Mouse (Mus musculus) heart, embryonic 12.5 days (tissue): ENCODE measurements around the gene Banp. TPM values are rescaled to one million over a fixed set of nuclear protein-coding genes. Genes with fewer than 3 reads are reported as not detected.

Source experiments
- ATAC-seq: fragments of 200-750 bp; cut with Nextera tagmentation; 2 replicates; pipeline ENCODE4 v1.8.0; 2017; ENCODE audit warnings: moderate TSS enrichment, moderate library complexity; ENCODE audit not compliant: insufficient number of reproducible peaks, low FRiP score
- H3K27ac ChIP-seq: fragments of 300-500 bp; sonication (generic); 2 replicates; pipeline ENCODE4 v1.5.1; 2016; ENCODE audit warnings: mild to moderate bottlenecking, moderate library complexity; ENCODE audit not compliant: poor library complexity, severe bottlenecking
- H3K27me3 ChIP-seq: fragments of 300-500 bp; sonication (generic); replicated peaks from 2 replicates; pipeline ENCODE4 v1.6.1; 2016; ENCODE audit warnings: mild to moderate bottlenecking, moderate library complexity
- H3K36me3 ChIP-seq: fragments of 300-500 bp; sonication (generic); 2 replicates; pipeline ENCODE4 v1.6.1; 2016; ENCODE audit warnings: mild to moderate bottlenecking, moderate library complexity
- H3K4me1 ChIP-seq: fragments of 300-500 bp; sonication (generic); replicated peaks from 2 replicates; pipeline ENCODE4 v1.6.1; 2016; ENCODE audit warnings: mild to moderate bottlenecking
- H3K4me2 ChIP-seq: fragments of 300-500 bp; sonication (generic); 2 replicates; pipeline ENCODE4 v1.6.1; 2016; ENCODE audit warnings: mild to moderate bottlenecking, moderate library complexity
- H3K4me3 ChIP-seq: fragments of 300-500 bp; sonication (generic); 2 replicates; pipeline ENCODE4 v1.5.1; 2016; ENCODE audit warnings: mild to moderate bottlenecking
- H3K9ac ChIP-seq: fragments of 300-500 bp; sonication (generic); 2 replicates; pipeline ENCODE4 v1.6.1; 2016; ENCODE audit warnings: mild to moderate bottlenecking, moderate library complexity
- H3K9me3 ChIP-seq: fragments of 300-500 bp; sonication (generic); replicated peaks from 2 replicates; pipeline ENCODE4 v1.6.1; 2016; ENCODE audit warnings: mild to moderate bottlenecking, moderate library complexity
- WGBS: fragments of 180-500 bp; shearing (Covaris S2); methylation state at CpG from one replicate; pipeline ENCODE4 v1.1.7; 2016; 5-methylcytosine and 5-hydroxymethylcytosine counted together
- polyA plus RNA-seq: library from polyadenylated mRNA; unstranded; fragments of >200 nt; fragmentation: Nextera tagmentation; extraction: Ambion mirVana; gene quantifications from 2 replicates; pipeline ENCODE4 v1.2.1, GENCODE M21; 2016

The Banp gene
- polyA plus RNA-seq, 1 experiment from 2014 or later: 31.8 TPM

GRCm38 (mm10) chr8:121938732-121939131 is 10.8 kb upstream of the Banp start:
- Histone ChIP-seq H3K9ac (no peak overlapping the region), H3K4me1 (peaks cover 15% of the 10 kb centered on the region), H3K9me3 (0 out of 2 replicates have a peak, but pooled peaks cover 6% of the 10 kb centered on the region), H3K4me2 (no peak overlapping the region), H3K4me3 (no peak overlapping the region), H3K36me3 (no peaks in the 10 kb centered on the region), H3K27me3 (peaks cover under 1% of the 10 kb centered on the region; the same call in 1 of the 2 replicates), H3K27ac (no peak overlapping the region)
- WGBS: 79% methylated on average over 7 of the region's 7 CpGs
- ATAC-seq: no peak

DNA sequence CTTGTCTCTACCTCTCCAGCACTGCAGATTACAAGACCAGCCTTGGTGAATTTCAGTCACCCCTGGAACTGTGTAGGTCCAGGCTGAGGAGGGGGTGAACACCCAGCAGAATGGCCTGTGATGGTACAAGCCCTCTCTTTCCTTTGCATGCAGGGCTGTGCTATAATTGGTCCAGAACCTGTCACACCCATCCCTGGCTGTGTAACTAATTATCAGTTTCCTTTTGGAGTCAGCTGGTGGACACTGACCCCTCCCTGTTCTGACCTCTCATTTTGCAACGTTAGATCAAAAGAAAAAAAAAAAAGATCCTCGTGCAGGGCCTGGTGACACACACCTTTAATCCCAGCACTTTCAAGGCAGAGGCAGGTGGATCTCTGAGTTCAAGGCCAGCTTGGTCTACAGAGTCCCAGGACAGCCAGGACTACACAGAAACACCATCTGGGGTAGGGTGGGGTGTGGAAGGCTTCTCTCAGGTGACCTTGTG is 6.5 kb upstream of the Banp start:
- no peak for ATAC-seq
- Histone ChIP-seq H3K4me1 (peaks cover 14% of the 10 kb centered on the region), H3K27ac (no peak overlapping the region), H3K4me2 (no peak overlapping the region), H3K27me3 (peaks cover 11% of the 10 kb centered on the region; the same call in 1 of the 2 replicates), H3K9me3 (0 out of 2 replicates have a peak, but pooled peaks cover 6% of the 10 kb centered on the region), H3K9ac (no peak overlapping the region), H3K36me3 (no peaks in the 10 kb centered on the region), H3K4me3 (no peak overlapping the region)
- 45% methylated on average over 2 of the region's 2 CpGs for WGBS

DNA sequence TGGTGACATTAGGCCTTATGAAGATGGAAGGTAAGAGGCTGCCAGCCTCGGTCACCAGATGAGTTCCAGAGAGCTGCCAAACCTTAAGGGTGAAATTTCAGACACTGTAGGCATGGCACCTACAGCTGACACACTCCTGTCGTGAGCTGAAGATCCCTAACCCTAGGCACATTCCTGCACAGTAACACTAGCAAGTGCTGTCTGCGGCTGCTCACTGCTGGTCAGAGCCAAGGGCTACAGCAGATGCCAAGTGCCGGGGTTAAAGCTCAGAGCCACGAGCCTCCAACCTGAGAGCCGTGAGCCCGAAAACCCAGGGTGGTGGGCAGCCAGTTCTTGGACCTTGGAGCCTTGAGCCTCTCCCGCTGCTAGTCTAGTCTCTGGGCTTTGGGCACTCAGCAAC is 5.8 kb upstream of the Banp start:
- 0 out of 2 replicates have a peak, but pooled peaks cover 2% of the 10 kb centered on the region for H3K9me3 ChIP-seq
- peaks cover 11% of the 10 kb centered on the region; the same call in 1 of the 2 replicates for H3K27me3 ChIP-seq
- H3K9ac ChIP-seq: no peak overlapping the region
- no peak overlapping the region for H3K4me3 ChIP-seq
- H3K4me2 ChIP-seq: no peak overlapping the region
- H3K27ac ChIP-seq: no peak overlapping the region
- no peaks in the 10 kb centered on the region for H3K36me3 ChIP-seq
- peaks cover 20% of the 10 kb centered on the region for H3K4me1 ChIP-seq
- WGBS: 74% methylated on average over 8 of the region's 8 CpGs
- no peak for ATAC-seq

DNA sequence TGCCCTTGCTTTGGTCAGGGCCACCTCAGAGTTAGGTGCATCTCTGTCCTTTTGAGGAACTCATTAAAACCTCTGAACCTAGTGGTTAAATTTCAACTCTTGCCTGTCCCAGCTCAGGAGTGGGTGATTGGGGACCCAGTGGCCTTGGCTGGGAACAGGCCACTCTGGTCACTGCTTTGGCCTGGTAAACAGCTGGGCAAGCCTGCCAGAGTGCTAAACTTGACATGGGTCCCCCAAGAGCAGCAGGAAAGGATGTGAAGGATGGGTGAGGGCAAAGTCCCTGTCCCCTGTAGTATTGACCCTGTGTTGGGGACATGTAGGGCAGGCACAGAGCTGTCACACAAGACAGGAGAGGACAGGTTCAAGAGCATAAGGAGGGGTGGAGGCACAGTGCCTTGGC is 4.7 kb upstream of the Banp start, which contains the start of gene Car5a:
TSS of gene Car5a (minus strand) at position 74 of the 400 bp plus-strand sequence.
- no peak for ATAC-seq
- H3K4me2 ChIP-seq: no peak within 1 kb of the TSS

DNA sequence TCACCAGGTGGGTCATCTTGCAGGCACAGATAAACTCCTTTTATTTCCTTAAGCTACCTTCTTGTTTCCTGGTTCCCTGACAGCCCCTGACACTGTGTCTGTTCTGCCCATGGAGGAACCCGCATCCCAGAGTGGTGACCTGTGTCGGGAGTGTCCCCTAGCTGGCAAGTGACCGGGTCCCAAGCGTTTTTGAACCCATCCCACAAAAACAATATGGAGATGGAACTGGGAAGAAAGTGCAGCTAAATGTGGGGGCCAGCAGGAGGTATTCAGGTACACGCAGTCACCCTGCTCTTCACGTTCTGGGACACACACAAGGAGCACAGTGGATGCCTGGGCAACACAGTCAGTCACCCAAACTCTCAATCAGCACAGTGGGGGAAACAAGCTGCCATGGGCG is 3.2 kb upstream of the Banp start:
- 85% methylated on average over 7 of the region's 7 CpGs for WGBS

More for the DNA sequence above, 4.7 kb upstream of the Banp start, which contains the start of gene Car5a:
- Histone ChIP-seq H3K4me1 (peaks cover 28% of the 10 kb centered on the region), H3K9me3 (no peaks in the 10 kb centered on the region), H3K27ac (no peak within 1 kb of the TSS), H3K4me3 (no peak within 1 kb of the TSS), H3K9ac (no peak within 1 kb of the TSS), H3K36me3 (no peaks in the 10 kb centered on the region), H3K27me3 (peaks cover 11% of the 10 kb centered on the region; the same call in 1 of the 2 replicates)

GRCm38 (mm10) chr8:121947047-121947752 is 2.4 kb upstream of the Banp start:
- H3K4me2 ChIP-seq: peak overlapping the region; percentile 78
- ATAC-seq: no peak
- peak overlapping the region; percentile 62 for H3K9ac ChIP-seq
- H3K4me1 ChIP-seq: peaks cover 35% of the 10 kb centered on the region
- H3K27ac ChIP-seq: peak overlapping the region; percentile 84
- 29% methylated on average over 19 of the region's 19 CpGs for WGBS
- no peaks in the 10 kb centered on the region for H3K36me3 ChIP-seq
- H3K27me3 ChIP-seq: 0 out of 2 replicates have a peak, but pooled peaks cover 11% of the 10 kb centered on the region
- H3K9me3 ChIP-seq: no peaks in the 10 kb centered on the region
- H3K4me3 ChIP-seq: peak overlapping the region; percentile 38

More for the DNA sequence above, 3.2 kb upstream of the Banp start:
- no peaks in the 10 kb centered on the region for H3K9me3 ChIP-seq
- H3K9ac ChIP-seq: no peak overlapping the region
- no peak for ATAC-seq
- H3K4me2 ChIP-seq: no peak overlapping the region
- H3K4me1 ChIP-seq: peaks cover 28% of the 10 kb centered on the region
- H3K4me3 ChIP-seq: no peak overlapping the region
- 0 out of 2 replicates have a peak, but pooled peaks cover 11% of the 10 kb centered on the region for H3K27me3 ChIP-seq
- H3K27ac ChIP-seq: no peak overlapping the region
- no peaks in the 10 kb centered on the region for H3K36me3 ChIP-seq

DNA sequence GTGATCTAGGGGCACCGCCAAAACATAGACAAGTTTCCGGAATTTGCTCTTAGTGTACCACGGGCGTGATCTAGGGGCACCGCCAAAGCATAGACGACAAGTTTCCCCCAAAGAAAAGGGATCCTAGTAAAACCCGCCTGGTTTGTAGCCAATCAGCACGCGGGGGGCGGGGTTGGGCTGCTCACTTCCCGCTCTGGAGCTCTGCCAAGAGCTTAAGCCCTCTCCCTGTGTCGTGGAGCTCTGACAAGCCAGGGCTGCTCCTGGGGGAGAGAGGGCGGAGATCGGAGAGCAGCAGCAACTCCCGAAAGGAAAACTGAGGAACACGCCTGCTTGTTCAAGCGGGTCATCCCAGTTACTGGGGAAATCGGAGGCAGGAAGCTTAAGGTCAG is 1.8 kb upstream of the Banp start:
- peak overlapping the region; percentile 84 for H3K27ac ChIP-seq
- H3K4me3 ChIP-seq: peak overlapping the region; percentile 38
- H3K9ac ChIP-seq: peak overlapping the region; percentile 71
- under 1% methylated on average over 18 of the region's 18 CpGs for WGBS
- no peaks in the 10 kb centered on the region for H3K36me3 ChIP-seq
- 0 out of 2 replicates have a peak, but pooled peaks cover 11% of the 10 kb centered on the region for H3K27me3 ChIP-seq
- peak overlapping the region; percentile 78 for H3K4me2 ChIP-seq
- H3K4me1 ChIP-seq: peaks cover 41% of the 10 kb centered on the region
- H3K9me3 ChIP-seq: no peaks in the 10 kb centered on the region
- peak; percentile 47 for ATAC-seq

GRCm38 (mm10) chr8:121948321-121949145 is 1.0 kb upstream of the Banp start:
- peaks cover 2% of the 10 kb centered on the region for H3K36me3 ChIP-seq
- H3K4me1 ChIP-seq: peaks cover 43% of the 10 kb centered on the region
- WGBS: 52% methylated on average over 19 of the region's 19 CpGs
- peak overlapping the region; percentile 78 for H3K4me2 ChIP-seq
- 0 out of 2 replicates have a peak, but pooled peaks cover 11% of the 10 kb centered on the region for H3K27me3 ChIP-seq
- H3K27ac ChIP-seq: peak overlapping the region; percentile 84
- ATAC-seq: no peak
- H3K4me3 ChIP-seq: peak overlapping the region; percentile 38
- H3K9me3 ChIP-seq: no peaks in the 10 kb centered on the region
- peak overlapping the region; percentile 71 for H3K9ac ChIP-seq

GRCm38 (mm10) chr8:121949941-121950748 is 595 bp downstream of the Banp start:
- H3K4me3 ChIP-seq: peak overlapping the region; percentile 84
- peak overlapping the region; percentile 84 for H3K4me2 ChIP-seq
- peak overlapping the region; percentile 93 for H3K9ac ChIP-seq
- H3K4me1 ChIP-seq: peaks cover 54% of the 10 kb centered on the region
- no peaks in the 10 kb centered on the region for H3K27me3 ChIP-seq
- ATAC-seq: peak; percentile 95
- H3K27ac ChIP-seq: peak overlapping the region; percentile 93
- under 1% methylated on average over 53 of the region's 66 CpGs for WGBS
- no peaks in the 10 kb centered on the region for H3K9me3 ChIP-seq
- H3K36me3 ChIP-seq: peaks cover 15% of the 10 kb centered on the region
